ENCODE assay signal across 28 mouse cellular contexts in genomic region chr6:31591676-31592075, GRCm38 (mm10). TPM values are rescaled to one million over a fixed set of nuclear protein-coding genes. Genes with fewer than 3 reads are reported as not detected.
DNase-seq lines count a peak whose midpoint lies in the region; ATAC-seq and TF ChIP-seq lines count a peak whose summit lies in the region.
"Had no signal": no experiment of that assay in that cellular context is flagged by ENCODE, and none has a peak within 500 bp of the region (broad histone marks: within the 10 kb centered on the region; RNA-seq: fewer than 3 reads in every experiment).

No protein-coding gene starts in this region.

- TF ChIP-seq EP300 in lung, postnatal 0 days (IDR thresholded peaks at IDR 0.05): no peak
- TF ChIP-seq EP300 in liver, embryonic 14.5 days (IDR thresholded peaks at IDR 0.05; ENCODE audit: low read depth): no peak

- no peak overlapping the region for H3K9ac ChIP-seq in lung, postnatal 0 days (replicated peaks; ENCODE audit: low read depth)
- peak overlapping the region; percentile 27 for H3K9ac ChIP-seq in liver, embryonic 14.5 days (replicated peaks)
- H3K9ac ChIP-seq: forebrain, embryonic 15.5 days; heart, embryonic 15.5 days; hindbrain, embryonic 14.5 days; limb, embryonic 15.5 days; midbrain, embryonic 13.5 days; stomach, embryonic 15.5 days had no signal

- H3K9me3 ChIP-seq in lung, postnatal 0 days (ENCODE audit: low read length): no peaks in the 10 kb centered on the region
- no peaks in the 10 kb centered on the region for H3K9me3 ChIP-seq in liver, embryonic 14.5 days (ENCODE audit: control insufficient read depth, low read length)
- H3K9me3 ChIP-seq: forebrain, embryonic 15.5 days; heart, embryonic 15.5 days; limb, embryonic 15.5 days; midbrain, embryonic 13.5 days; stomach, embryonic 15.5 days had no signal

- TF ChIP-seq CTCF in gastrocnemius, adult 2 months (IDR thresholded peaks at IDR 0.05): no peak
- TF ChIP-seq CTCF in lung, postnatal 0 days (IDR thresholded peaks at IDR 0.05): no peak
- TF ChIP-seq CTCF in liver, embryonic 14.5 days (IDR thresholded peaks at IDR 0.05; ENCODE audit: low read depth): no peak

- H3K36me3 ChIP-seq in lung, postnatal 0 days (ENCODE audit: insufficient read depth, low read length): no peaks in the 10 kb centered on the region
- H3K36me3 ChIP-seq in liver, embryonic 14.5 days (replicated peaks; ENCODE audit: control insufficient read depth, insufficient read depth, low read depth): no peaks in the 10 kb centered on the region
- H3K36me3 ChIP-seq: forebrain, embryonic 15.5 days; heart, embryonic 15.5 days; limb, embryonic 15.5 days; midbrain, embryonic 13.5 days; stomach, embryonic 15.5 days had no signal

- intact Hi-C loops in gastrocnemius, adult 2 months (cut with DNase I): no loop called here

- no peak for DNase-seq in gastrocnemius, adult 2 months
- no peak for DNase-seq in gastrocnemius, postnatal 4 days (ENCODE audit: low spot score in 2 of 2)
- no peak for DNase-seq in lung, postnatal 0 days (ENCODE audit: low spot score)
- DNase-seq in lung, adult 18-20 months: no peak
- no peak for DNase-seq in liver, embryonic 14.5 days (ENCODE audit: low read depth in 3 of 3, low spot score in 3 of 3)
- DNase-seq in cerebellum, adult 9-10 months: no peak
- DNase-seq: adrenal gland, postnatal 25 days; cerebellum, adult 11 months; cerebellum, postnatal 36 days; embryo, embryonic 11 days; gastrocnemius, postnatal 14 days; heart, adult 18-20 months; heart, postnatal 4 days; kidney, adult 8-10 months; kidney, postnatal 10 days; left cerebral cortex, postnatal 4 days; lung, postnatal 14 days; thymus, adult 18-20 months; thymus, postnatal 36 days had no signal

- H3K4me2 ChIP-seq in lung, postnatal 0 days (replicated peaks; ENCODE audit: low read depth, low read length): no peak overlapping the region
- H3K4me2 ChIP-seq in liver, embryonic 14.5 days (ENCODE audit: low read depth): peak overlapping the region; percentile 57
- H3K4me2 ChIP-seq: forebrain, embryonic 15.5 days; heart, embryonic 15.5 days; hindbrain, embryonic 14.5 days; limb, embryonic 15.5 days; midbrain, embryonic 13.5 days; stomach, embryonic 15.5 days had no signal

- WGBS in lung, postnatal 0 days: 76% methylated on average over 3 of the region's 3 CpGs
- 59% methylated on average over 3 of the region's 3 CpGs for WGBS in liver, embryonic 14.5 days (ENCODE audit: insufficient replicate concordance)

- ATAC-seq in lung, postnatal 0 days: no peak
- ATAC-seq in liver, embryonic 14.5 days (ENCODE audit: insufficient read depth): no peak
- ATAC-seq in activated CD4-positive, CD25-positive, alpha-beta regulatory T cell, adult 4 months: no peak
- ATAC-seq: forebrain, embryonic 15.5 days; inflammation-experienced regulatory T-cells, adult 6 months; midbrain, embryonic 13.5 days had no signal

- peaks cover 7% of the 10 kb centered on the region; the same call in 1 of the 2 replicates for H3K4me1 ChIP-seq in lung, postnatal 0 days (ENCODE audit: insufficient read depth, low read depth, low read length)
- peaks cover 67 to 70% of the 10 kb centered on the region in 2 experiments for H3K4me1 ChIP-seq in liver, embryonic 14.5 days (replicated peaks; ENCODE audit: control insufficient read depth in 2 of 2, insufficient read depth in 2 of 2, low read length in 1 of 2)

- peak overlapping the region; percentile 80 for H3K27ac ChIP-seq in gastrocnemius, adult 2 months
- H3K27ac ChIP-seq in lung, postnatal 0 days (ENCODE audit: low read length): peak overlapping the region; percentile 90
- H3K27ac ChIP-seq in liver, embryonic 14.5 days: peak overlapping the region; percentile 89
- H3K27ac ChIP-seq: forebrain, embryonic 15.5 days; hindbrain, embryonic 14.5 days; limb, embryonic 15.5 days; midbrain, embryonic 13.5 days had no signal

- no peak overlapping the region for H3K4me3 ChIP-seq in gastrocnemius, adult 2 months
- no peak overlapping the region for H3K4me3 ChIP-seq in lung, postnatal 0 days (ENCODE audit: low read depth, low read length)
- H3K4me3 ChIP-seq in liver, embryonic 14.5 days (ENCODE audit: insufficient read depth in 1 of 2, low read depth in 2 of 2, low read length in 2 of 2): no peak overlapping the region
- H3K4me3 ChIP-seq: forebrain, embryonic 15.5 days; heart, embryonic 15.5 days; limb, embryonic 15.5 days; midbrain, embryonic 13.5 days; stomach, embryonic 15.5 days had no signal

- H3K27me3 ChIP-seq in lung, postnatal 0 days (replicated peaks; ENCODE audit: insufficient read depth, low read length): no peaks in the 10 kb centered on the region
- no peaks in the 10 kb centered on the region for H3K27me3 ChIP-seq in liver, embryonic 14.5 days (ENCODE audit: control insufficient read depth, insufficient read depth, low read length)
- H3K27me3 ChIP-seq: forebrain, embryonic 15.5 days; heart, embryonic 15.5 days; limb, embryonic 15.5 days; midbrain, embryonic 13.5 days; stomach, embryonic 15.5 days had no signal

RNA-seq across cellular contexts. Expression of gene Podxl, which starts 27.9 kb away (rescaled TPM):
- 10 to 100 TPM; 22.0 to 31.9 TPM for total RNA-seq in gastrocnemius, adult 2 months (2021)
- 10 to 100 TPM; 19.8 to 25.6 TPM for total RNA-seq in gastrocnemius, postnatal 4 days (2021)
- 56.8 and 58.6 TPM in 2 replicates for polyA plus RNA-seq in lung, postnatal 0 days (2015; fragmentation: Nextera tagmentation; extraction: Ambion mirVana)
- 8.1 and 8.2 TPM in 2 replicates for polyA plus RNA-seq in liver, embryonic 14.5 days (2012; rRNA removed)
- polyA plus RNA-seq in liver, embryonic 14.5 days (2014; fragmentation: Nextera tagmentation; extraction: Ambion mirVana): 5.0 and 6.0 TPM in 2 replicates
- not detected for polyA plus RNA-seq in activated CD4-positive, CD25-positive, alpha-beta regulatory T cell, adult 4 months (2017; shearing (Covaris generic))
- total RNA-seq: megakaryocyte, adult 5-6 weeks had no signal

Comparison
In these comparisons a context has a peak if more than half of its experiments do, and no peak if none do; other contexts are left out.
1. RNA of gene Podxl, which starts 27.9 kb away (polyA plus RNA-seq): 56.8 to 58.6 TPM in lung, postnatal 0 days and 5.0 to 8.2 TPM in liver, embryonic 14.5 days; not detected in activated CD4-positive, CD25-positive, alpha-beta regulatory T cell, adult 4 months; every median in the first group is over 4 times any median in the second.
2. Peak in every context shown above with its lines, with median percentiles within 50 percentile points of each other: H3K27ac ChIP-seq.